In the genomic region with DNA sequence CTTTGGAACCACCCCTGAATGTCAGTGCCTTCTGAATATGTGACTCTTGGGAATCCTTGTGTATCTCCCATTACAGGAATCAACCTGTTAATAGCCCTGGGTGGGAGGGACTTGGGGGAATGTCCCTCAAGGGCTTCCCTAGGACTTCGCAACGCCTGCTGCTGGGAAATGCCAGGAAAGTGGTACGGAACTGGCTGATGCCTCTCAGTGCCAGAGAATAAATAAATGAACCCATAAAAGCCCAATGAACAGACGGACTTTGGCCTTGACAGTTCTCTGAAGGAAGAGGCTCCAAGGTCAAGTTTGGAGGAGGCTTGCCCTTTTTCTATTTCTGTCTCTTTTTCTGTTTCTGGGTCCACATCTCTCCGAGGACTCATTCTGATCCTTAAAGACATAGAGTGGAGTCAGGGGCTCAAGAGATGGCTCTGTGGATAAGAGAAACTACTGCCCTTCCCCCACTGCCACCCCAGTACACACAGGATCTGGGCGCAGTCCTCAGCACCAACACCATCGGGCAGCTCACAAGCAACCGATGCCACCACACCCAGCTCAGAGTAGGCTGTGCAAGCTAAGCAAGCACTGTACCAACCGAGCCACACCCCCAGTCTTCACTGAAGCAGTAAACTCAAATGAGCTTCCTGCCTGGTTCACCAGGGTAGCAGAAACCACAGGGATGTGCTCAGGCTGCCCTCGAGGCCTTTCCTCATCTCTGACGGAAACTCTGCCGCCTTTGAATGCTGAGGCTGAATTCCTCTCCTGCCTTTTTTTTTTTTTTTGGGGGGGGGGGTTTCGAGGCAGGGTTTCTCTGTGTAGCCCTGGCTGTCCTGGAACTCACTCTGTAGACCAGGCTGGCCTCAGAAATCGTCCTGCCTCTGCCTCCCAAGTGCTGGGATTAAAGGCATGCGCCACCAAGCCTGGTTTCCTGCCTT, we compare ENCODE assay signal across 12 mouse cellular contexts. TPM values are rescaled to one million over a fixed set of nuclear protein-coding genes. Genes with fewer than 3 reads are reported as not detected.
DNase-seq lines count a peak whose midpoint lies in the region; ATAC-seq and TF ChIP-seq lines count a peak whose summit lies in the region.
"Had no signal": no experiment of that assay in that cellular context is flagged by ENCODE, and none has a peak within 500 bp of the region (broad histone marks: within the 10 kb centered on the region; RNA-seq: fewer than 3 reads in every experiment).

No protein-coding gene starts in this region.

- TF ChIP-seq EP300 in lung, postnatal 0 days (IDR thresholded peaks at IDR 0.05): no peak

- WGBS in lung, postnatal 0 days: 61% methylated on average over 14 of the region's 15 CpGs

- no peaks in the 10 kb centered on the region for H3K36me3 ChIP-seq in lung, postnatal 0 days (ENCODE audit: insufficient read depth, low read length)
- H3K36me3 ChIP-seq: embryonic facial prominence, embryonic 15.5 days; limb, embryonic 10.5 days; midbrain, embryonic 10.5 days had no signal

- ATAC-seq in lung, postnatal 0 days: no peak
- peak; percentile 60 for ATAC-seq in granulocyte monocyte progenitor cell, adult 5-6 weeks (replicated peaks; ENCODE audit: poor library complexity, severe bottlenecking)

- H3K4me3 ChIP-seq in lung, postnatal 0 days (ENCODE audit: low read depth, low read length): no peak overlapping the region
- H3K4me3 ChIP-seq: embryonic facial prominence, embryonic 15.5 days; limb, embryonic 10.5 days; midbrain, embryonic 10.5 days had no signal

- H3K27ac ChIP-seq in lung, postnatal 0 days (ENCODE audit: low read length): no peak overlapping the region
- H3K27ac ChIP-seq: embryonic facial prominence, embryonic 15.5 days; limb, embryonic 10.5 days; midbrain, embryonic 10.5 days had no signal

- H3K27me3 ChIP-seq in lung, postnatal 0 days (replicated peaks; ENCODE audit: insufficient read depth, low read length): no peaks in the 10 kb centered on the region
- H3K27me3 ChIP-seq: embryonic facial prominence, embryonic 15.5 days had no signal

- H3K9me3 ChIP-seq in lung, postnatal 0 days (ENCODE audit: low read length): no peaks in the 10 kb centered on the region
- H3K9me3 ChIP-seq: embryonic facial prominence, embryonic 15.5 days; limb, embryonic 10.5 days; midbrain, embryonic 10.5 days had no signal

- H3K4me1 ChIP-seq in lung, postnatal 0 days (ENCODE audit: insufficient read depth, low read depth, low read length): no peaks in the 10 kb centered on the region
- H3K4me1 ChIP-seq: embryonic facial prominence, embryonic 15.5 days; limb, embryonic 10.5 days; midbrain, embryonic 10.5 days had no signal

- no peak overlapping the region for H3K9ac ChIP-seq in lung, postnatal 0 days (replicated peaks; ENCODE audit: low read depth)
- H3K9ac ChIP-seq: embryonic facial prominence, embryonic 15.5 days had no signal

- TF ChIP-seq CTCF in lung, postnatal 0 days (IDR thresholded peaks at IDR 0.05): no peak

- intact Hi-C loops in left cerebral cortex, postnatal 36 days (cut with DNase I): no loop called here

- peak; percentile 25 for DNase-seq in lung, postnatal 36 days
- no peak for DNase-seq in lung, postnatal 0 days (ENCODE audit: low spot score)
- DNase-seq in naive thymus-derived CD4-positive, alpha-beta T cell, adult 2 months (ENCODE audit: low read depth): peak; percentile 72
- peak; percentile 21 to 50 for DNase-seq in thymus, postnatal 36 days
- no peak for DNase-seq in left cerebral cortex, postnatal 36 days (ENCODE audit: low spot score in 2 of 2)
- no peak for DNase-seq in left cerebral cortex, adult 9 months (ENCODE audit: low spot score in 2 of 2)
- DNase-seq in embryo, embryonic 9.5 days (ENCODE audit: extremely low spot score): no peak
- DNase-seq: gastrocnemius, postnatal 36 days had no signal

- no peak overlapping the region for H3K4me2 ChIP-seq in lung, postnatal 0 days (replicated peaks; ENCODE audit: low read depth, low read length)
- H3K4me2 ChIP-seq: embryonic facial prominence, embryonic 15.5 days had no signal

RNA-seq across cellular contexts. Expression of a gene that starts 8.3 kb away (rescaled TPM):
- polyA plus RNA-seq in lung, postnatal 0 days (2015; fragmentation: Nextera tagmentation; extraction: Ambion mirVana): 62.8 and 75.9 TPM in 2 replicates
- 106 and 112 TPM in 2 replicates for total RNA-seq in granulocyte monocyte progenitor cell, adult 5-6 weeks (2014; fragmentation: Nextera tagmentation)
- 40.4 and 56.0 TPM in 2 replicates for total RNA-seq in granulocyte monocyte progenitor cell, adult 5-6 weeks (2017)
- total RNA-seq in left cerebral cortex, postnatal 36 days (2021): 100 to 1,000 TPM; 175 to 190 TPM

RNA-seq across cellular contexts. Expression of a gene that starts 48.6 kb away (rescaled TPM):
- 17.0 and 19.4 TPM in 2 replicates for polyA plus RNA-seq in lung, postnatal 0 days (2015; fragmentation: Nextera tagmentation; extraction: Ambion mirVana)
- 17.6 and 33.4 TPM in 2 replicates for total RNA-seq in granulocyte monocyte progenitor cell, adult 5-6 weeks (2014; fragmentation: Nextera tagmentation)
- total RNA-seq in granulocyte monocyte progenitor cell, adult 5-6 weeks (2017): 9.0 and 17.2 TPM in 2 replicates
- total RNA-seq in left cerebral cortex, postnatal 36 days (2021): 10 to 100 TPM; 54.9 to 69.9 TPM

Comparison
In these comparisons a context has a peak if more than half of its experiments do, and no peak if none do; other contexts are left out.
1. DNase-seq: peak in lung, postnatal 36 days (single experiment), naive thymus-derived CD4-positive, alpha-beta T cell, adult 2 months (single experiment) and thymus, postnatal 36 days (2 of 2); none in lung, postnatal 0 days (single experiment), left cerebral cortex, postnatal 36 days (0 of 2), left cerebral cortex, adult 9 months (0 of 2) and embryo, embryonic 9.5 days (single experiment).